Mouse (Mus musculus) midbrain, embryonic 14.5 days (tissue): ENCODE measurements around the gene Slc52a3. TPM values are rescaled to one million over a fixed set of nuclear protein-coding genes. Genes with fewer than 3 reads are reported as not detected.

Source experiments
- ATAC-seq: fragments of 200-750 bp; cut with Nextera tagmentation; 2 replicates; pipeline ENCODE4 v1.8.0; 2017; ENCODE audit warnings: moderate number of reproducible peaks, moderate library complexity; ENCODE audit not compliant: low FRiP score, low TSS enrichment
- DNase-seq: peaks from one replicate; pipeline ENCODE4 v3.0.0-alpha.2; 2015
- H3K27ac ChIP-seq: fragments of 300-500 bp; sonication (generic); replicated peaks from 2 replicates; pipeline ENCODE4 v1.5.1; 2014; ENCODE audit warnings: mild to moderate bottlenecking, low read depth, low read length, moderate library complexity
- H3K27me3 ChIP-seq: fragments of 300-500 bp; sonication (generic); 2 replicates; pipeline ENCODE4 v1.6.1; 2014; ENCODE audit warnings: low read length, control low read depth, mixed read lengths; ENCODE audit not compliant: control insufficient read depth, insufficient read depth
- H3K36me3 ChIP-seq: fragments of 300-500 bp; sonication (generic); 2 replicates; pipeline ENCODE4 v1.6.1; 2014; ENCODE audit warnings: low read length, control low read depth; ENCODE audit not compliant: control insufficient read depth, insufficient read depth
- H3K4me1 ChIP-seq: fragments of 300-500 bp; sonication (generic); 2 replicates; pipeline ENCODE4 v1.6.1; 2014; ENCODE audit warnings: mild to moderate bottlenecking, antibody characterized with exemption, low read length, control low read depth; ENCODE audit not compliant: control insufficient read depth, insufficient read depth
- H3K4me2 ChIP-seq: fragments of 300-500 bp; sonication (generic); 2 replicates; pipeline ENCODE4 v1.6.1; 2014; ENCODE audit warnings: mild to moderate bottlenecking, low read length, moderate library complexity
- H3K4me3 ChIP-seq: fragments of 300-500 bp; sonication (generic); replicated peaks from 2 replicates; pipeline ENCODE4 v1.5.1; 2014; ENCODE audit warnings: low read depth, low read length
- H3K9ac ChIP-seq: fragments of 300-500 bp; sonication (generic); replicated peaks from 2 replicates; pipeline ENCODE4 v1.6.1; 2014; ENCODE audit warnings: mild to moderate bottlenecking, low read length, moderate library complexity
- H3K9me3 ChIP-seq: fragments of 300-500 bp; sonication (generic); 2 replicates; pipeline ENCODE4 v1.6.1; 2016; ENCODE audit warnings: low read length, control low read depth, mixed read lengths; ENCODE audit not compliant: control insufficient read depth
- WGBS: fragments of 180-500 bp; shearing (Covaris S2); extraction: QIAGEN DNeasy Blood & Tissue Kit; methylation state at CpG from one replicate; pipeline ENCODE4 v1.1.7; 2014; 5-methylcytosine and 5-hydroxymethylcytosine counted together
- polyA plus RNA-seq: library from polyadenylated mRNA; unstranded; fragments of >200 nt; fragmentation: Nextera tagmentation; extraction: Ambion mirVana; gene quantifications from 2 replicates; pipeline ENCODE4 v1.2.1, GENCODE M21; 2014

The Slc52a3 gene
- polyA plus RNA-seq, 1 experiment from 2014 or later, result 0.74 TPM

DNA sequence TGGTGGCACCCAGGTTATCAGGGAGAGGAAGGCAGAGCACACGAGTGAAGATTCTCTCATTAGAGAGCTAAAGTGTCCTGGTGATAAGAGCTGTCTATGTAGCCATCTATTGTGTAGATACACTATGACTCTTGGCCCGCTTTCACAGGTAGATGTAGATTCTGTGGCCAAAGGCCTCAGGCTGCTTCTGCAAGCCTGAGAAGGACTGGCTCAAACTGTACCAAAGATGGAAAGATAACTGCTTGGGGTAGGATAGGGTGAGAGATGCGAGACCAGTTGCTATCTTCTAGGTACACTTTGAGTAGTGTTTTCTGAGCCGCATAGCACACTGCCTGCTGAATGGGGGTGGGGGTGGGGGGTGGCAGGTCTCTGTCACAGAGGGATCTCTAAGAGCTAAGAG lies 2.6 kb downstream of the Slc52a3 start:
- DNase-seq (no peak), ATAC-seq (no peak)
- 74% methylated on average over 4 of the region's 4 CpGs for WGBS

DNA sequence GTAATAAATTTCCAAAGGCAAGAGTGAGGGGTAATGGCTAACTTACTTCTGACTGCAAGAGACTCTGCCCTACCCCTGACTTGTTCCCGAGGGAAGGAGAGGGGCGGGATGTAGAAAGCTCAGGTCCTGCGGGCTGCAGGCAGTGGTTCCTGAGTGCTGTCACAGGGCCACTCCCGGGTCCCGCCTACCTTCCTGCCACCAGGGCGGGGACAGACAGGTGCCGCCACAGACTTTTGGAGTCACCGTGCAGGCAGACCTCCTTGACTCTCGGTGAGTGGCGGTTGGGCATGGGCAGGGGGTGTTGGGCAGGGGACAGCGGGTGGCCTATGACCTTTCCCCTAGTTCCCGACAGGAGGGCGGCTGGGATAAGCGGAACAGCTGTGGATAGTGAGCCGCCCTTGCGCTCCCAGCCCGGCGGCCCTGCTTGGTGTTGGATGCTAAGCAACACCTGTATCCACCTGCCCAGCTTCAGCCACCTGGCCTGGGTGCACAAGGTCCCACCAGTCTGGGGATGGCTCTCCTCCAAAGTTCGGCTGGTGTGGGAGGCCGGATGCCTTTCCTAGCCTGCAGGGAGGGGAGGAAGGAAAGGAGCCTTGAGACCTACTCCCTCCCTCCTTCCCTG lies 3.5 kb downstream of the Slc52a3 start:
- ATAC-seq, result no peak
- WGBS, result 13% methylated on average over 20 of the region's 20 CpGs

More for the DNA sequence above, 2.6 kb downstream of the Slc52a3 start:
- Histone ChIP-seq H3K9me3 (no peaks in the 10 kb centered on the region), H3K27ac (no peak overlapping the region), H3K36me3 (no peaks in the 10 kb centered on the region), H3K4me3 (no peak overlapping the region), H3K4me2 (no peak overlapping the region), H3K4me1 (0 out of 2 replicates have a peak, but pooled peaks cover 3% of the 10 kb centered on the region), H3K9ac (no peak overlapping the region), H3K27me3 (peaks cover 27% of the 10 kb centered on the region; the same call in 1 of the 2 replicates)

DNA sequence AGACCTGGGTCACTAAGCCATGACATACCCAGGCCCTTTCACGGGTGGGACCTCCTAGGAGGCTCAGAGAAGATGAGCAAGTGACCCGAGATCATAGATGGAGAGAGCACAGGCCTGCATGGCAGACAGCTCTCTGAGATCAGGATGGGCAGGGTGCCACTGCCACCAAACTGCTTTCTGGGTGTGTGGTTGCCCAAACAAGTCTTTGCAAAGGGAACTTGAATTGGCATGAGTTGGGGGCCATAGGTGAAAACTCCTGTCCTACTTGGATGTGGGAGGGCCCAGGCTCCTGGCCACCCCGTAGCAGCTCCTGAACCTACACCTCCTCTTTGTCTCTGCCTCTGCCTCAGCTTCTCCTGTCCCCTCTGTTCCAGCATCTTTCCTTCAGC lies 4.0 kb downstream of the Slc52a3 start:
- Histone ChIP-seq H3K4me2 (no peak overlapping the region), H3K36me3 (no peaks in the 10 kb centered on the region), H3K27ac (no peak overlapping the region), H3K4me1 (no peaks in the 10 kb centered on the region), H3K4me3 (no peak overlapping the region), H3K9ac (no peak overlapping the region), H3K9me3 (no peaks in the 10 kb centered on the region), H3K27me3 (peaks cover 25% of the 10 kb centered on the region; the same call in 1 of the 2 replicates)
- no peak for ATAC-seq
- no peak for DNase-seq
- 41% methylated on average over 3 of the region's 3 CpGs for WGBS

More for the DNA sequence above, 3.5 kb downstream of the Slc52a3 start:
- H3K4me3 ChIP-seq, result no peak overlapping the region
- peaks cover 27% of the 10 kb centered on the region; the same call in 1 of the 2 replicates for H3K27me3 ChIP-seq
- H3K4me2 ChIP-seq, result no peak overlapping the region
- H3K9me3 ChIP-seq, result no peaks in the 10 kb centered on the region
- DNase-seq, result no peak
- no peaks in the 10 kb centered on the region for H3K4me1 ChIP-seq
- H3K36me3 ChIP-seq, result no peaks in the 10 kb centered on the region
- no peak overlapping the region for H3K9ac ChIP-seq
- H3K27ac ChIP-seq, result no peak overlapping the region

DNA sequence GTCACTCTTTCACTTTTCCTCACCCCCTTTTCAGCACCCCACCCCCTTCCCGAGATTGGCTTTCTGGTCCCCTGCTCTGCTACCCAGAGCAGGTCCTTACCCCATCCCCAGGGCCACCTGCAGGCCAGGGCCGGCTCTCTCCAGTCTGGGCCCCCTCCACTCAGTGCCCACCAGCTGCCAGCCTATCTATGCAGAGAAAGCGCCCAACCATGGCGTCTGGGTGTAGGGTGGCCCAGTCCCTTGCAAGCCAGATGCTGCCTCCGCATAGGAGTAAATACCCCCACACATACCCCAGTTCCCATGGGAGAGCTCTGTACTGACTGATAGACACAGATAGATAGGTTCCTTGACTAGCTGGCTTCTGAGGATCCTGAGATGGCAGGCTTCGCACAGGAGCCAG lies 4.4 kb downstream of the Slc52a3 start:
- H3K4me2 ChIP-seq, result no peak overlapping the region
- H3K4me1 ChIP-seq, result no peaks in the 10 kb centered on the region
- DNase-seq (no peak), ATAC-seq (no peak)
- peaks cover 22% of the 10 kb centered on the region; the same call in 1 of the 2 replicates for H3K27me3 ChIP-seq
- H3K9me3 ChIP-seq, result no peaks in the 10 kb centered on the region
- 53% methylated on average over 6 of the region's 6 CpGs for WGBS
- H3K9ac ChIP-seq, result no peak overlapping the region
- no peak overlapping the region for H3K4me3 ChIP-seq
- H3K36me3 ChIP-seq, result no peaks in the 10 kb centered on the region
- H3K27ac ChIP-seq, result no peak overlapping the region

DNA sequence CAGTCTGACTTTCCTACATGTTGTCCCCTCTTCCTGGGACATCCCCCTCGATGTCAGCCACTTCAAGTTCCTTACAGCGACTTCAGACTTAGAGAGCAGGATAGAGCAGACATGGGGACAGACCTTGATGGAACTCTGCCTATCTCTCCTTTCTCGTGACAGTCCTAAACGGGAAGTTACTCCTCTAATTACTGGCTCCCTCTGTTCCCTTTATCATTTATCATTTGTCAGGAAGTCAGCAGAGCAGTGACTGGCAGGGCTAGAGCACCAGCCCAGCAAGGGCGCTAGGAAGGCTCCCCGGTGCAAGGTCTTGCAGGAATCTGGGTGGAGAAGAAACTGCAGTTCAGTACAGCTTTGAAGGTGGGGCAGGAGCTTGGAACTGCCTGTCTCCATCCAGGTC lies 6.2 kb downstream of the Slc52a3 start:
- no peak overlapping the region for H3K27ac ChIP-seq
- no peaks in the 10 kb centered on the region for H3K36me3 ChIP-seq
- no peaks in the 10 kb centered on the region for H3K9me3 ChIP-seq
- no peak for DNase-seq
- no peak for ATAC-seq
- no peak overlapping the region for H3K9ac ChIP-seq
- WGBS, result 81% methylated on average over 6 of the region's 6 CpGs
- no peak overlapping the region for H3K4me3 ChIP-seq
- no peaks in the 10 kb centered on the region for H3K4me1 ChIP-seq
- no peak overlapping the region for H3K4me2 ChIP-seq
- peaks cover 7% of the 10 kb centered on the region; the same call in 1 of the 2 replicates for H3K27me3 ChIP-seq

DNA sequence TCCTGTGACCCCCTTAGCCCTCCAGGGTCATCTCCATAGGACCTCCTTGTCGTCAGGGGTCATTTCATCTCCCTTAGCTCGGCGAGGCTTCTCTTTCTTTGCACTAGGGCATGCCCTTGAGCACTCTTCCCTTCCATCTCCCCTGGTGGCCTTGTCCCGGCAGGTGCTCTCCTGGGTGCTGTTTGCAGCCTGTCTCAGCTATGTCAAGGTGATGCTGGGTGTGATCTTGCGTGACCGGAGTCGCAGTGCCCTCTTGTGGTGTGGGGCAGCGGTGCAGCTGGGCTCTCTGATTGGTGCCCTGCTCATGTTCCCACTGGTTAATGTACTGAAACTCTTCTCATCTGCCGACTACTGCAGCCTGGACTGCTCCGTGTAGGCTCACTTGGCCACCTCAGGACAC lies 11.5 kb downstream of the Slc52a3 start:
- Histone ChIP-seq H3K4me3 (no peak overlapping the region), H3K9ac (no peak overlapping the region), H3K9me3 (no peaks in the 10 kb centered on the region), H3K27ac (no peak overlapping the region), H3K27me3 (no peaks in the 10 kb centered on the region), H3K4me1 (no peaks in the 10 kb centered on the region), H3K36me3 (no peaks in the 10 kb centered on the region), H3K4me2 (no peak overlapping the region)
- 69% methylated on average over 10 of the region's 10 CpGs for WGBS
- DNase-seq, result no peak
- no peak for ATAC-seq

DNA sequence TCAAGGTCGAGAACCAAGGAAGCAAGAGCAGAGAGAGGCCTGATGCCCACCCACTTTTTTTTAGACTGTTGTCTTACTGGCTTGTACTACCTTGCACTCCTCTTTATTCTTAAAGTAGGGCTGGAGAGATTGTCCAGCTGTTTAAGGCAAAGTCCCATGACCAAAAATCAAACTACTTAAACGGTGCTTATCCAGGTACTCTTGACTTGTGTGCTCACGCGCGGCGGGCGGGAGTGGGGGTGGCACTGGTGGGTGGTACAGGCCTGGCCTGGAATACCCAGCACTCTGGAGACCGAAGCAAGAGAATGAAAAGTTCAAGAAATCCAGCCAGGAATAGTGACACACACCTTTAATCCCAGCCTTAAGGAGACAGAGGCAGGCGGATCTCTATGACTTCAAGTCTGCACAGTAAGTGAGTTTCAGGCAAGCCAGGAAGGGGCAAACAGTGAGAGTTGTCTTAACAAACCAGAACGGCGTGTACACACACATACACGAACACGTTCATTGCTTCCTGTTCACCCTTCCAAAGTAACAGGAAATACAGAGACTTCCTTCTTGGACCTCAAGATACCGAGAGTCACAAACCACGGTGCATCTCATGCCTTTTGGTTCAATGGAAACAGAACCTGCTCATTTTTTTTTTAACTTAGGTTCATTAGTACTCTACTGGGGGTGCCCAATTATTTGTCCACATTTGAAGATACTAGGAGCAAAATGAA lies 12.9 kb downstream of the Slc52a3 start:
- WGBS, result 95% methylated on average over 15 of the region's 15 CpGs
- no peak for DNase-seq
- no peak overlapping the region for H3K9ac ChIP-seq
- no peaks in the 10 kb centered on the region for H3K27me3 ChIP-seq
- H3K27ac ChIP-seq, result no peak overlapping the region
- H3K4me3 ChIP-seq, result no peak overlapping the region
- no peaks in the 10 kb centered on the region for H3K4me1 ChIP-seq
- no peaks in the 10 kb centered on the region for H3K36me3 ChIP-seq
- H3K9me3 ChIP-seq, result no peaks in the 10 kb centered on the region
- no peak for ATAC-seq
- no peak overlapping the region for H3K4me2 ChIP-seq

DNA sequence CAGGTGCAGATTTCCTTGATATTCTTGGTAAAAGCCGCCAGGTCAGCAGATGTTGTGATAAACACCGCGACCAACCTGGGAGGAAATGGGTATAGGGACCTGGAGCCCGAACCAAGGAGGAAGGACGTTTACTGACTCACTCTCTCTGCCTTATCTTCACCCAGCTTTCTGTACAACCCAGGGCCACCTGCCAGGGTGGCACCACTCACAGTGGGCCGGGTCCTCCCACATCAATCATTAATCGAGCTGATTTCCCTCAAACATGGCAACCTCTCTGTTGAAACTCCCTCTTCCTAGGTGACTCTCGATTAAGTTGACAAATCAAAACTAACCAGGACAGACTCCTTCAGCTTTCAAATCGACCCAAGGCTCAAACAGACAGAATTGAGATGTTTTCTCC lies 13.9 kb downstream of the Slc52a3 start:
- ATAC-seq, result no peak
- no peak overlapping the region for H3K27ac ChIP-seq
- no peaks in the 10 kb centered on the region for H3K9me3 ChIP-seq
- H3K36me3 ChIP-seq, result no peaks in the 10 kb centered on the region
- WGBS, result 82% methylated on average over 9 of the region's 9 CpGs
- DNase-seq, result no peak
- H3K4me3 ChIP-seq, result no peak overlapping the region
- H3K27me3 ChIP-seq, result no peaks in the 10 kb centered on the region
- H3K4me2 ChIP-seq, result no peak overlapping the region
- H3K9ac ChIP-seq, result no peak overlapping the region
- H3K4me1 ChIP-seq, result no peaks in the 10 kb centered on the region

DNA sequence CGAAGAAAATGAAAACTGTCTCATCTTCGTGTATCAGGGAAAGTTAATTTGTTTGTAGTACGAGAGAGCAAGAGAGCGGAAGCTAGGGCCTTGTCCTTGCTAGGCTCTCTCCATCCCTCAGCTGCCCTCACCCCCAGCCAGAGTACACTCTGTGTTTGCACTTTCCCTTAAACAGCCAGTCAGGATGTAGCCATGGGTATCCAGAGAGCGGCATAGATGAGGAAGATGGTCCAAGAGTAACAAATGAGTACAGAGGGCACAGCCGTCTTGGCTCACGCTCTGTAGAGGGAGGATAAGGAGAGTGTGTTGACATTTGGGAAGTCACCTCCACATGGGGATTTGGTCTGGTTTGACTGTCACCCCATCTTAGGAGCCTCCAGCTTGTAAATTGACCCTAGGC lies 14.3 kb downstream of the Slc52a3 start:
- Histone ChIP-seq H3K27ac (no peak overlapping the region), H3K27me3 (no peaks in the 10 kb centered on the region), H3K4me1 (no peaks in the 10 kb centered on the region), H3K4me3 (no peak overlapping the region), H3K4me2 (no peak overlapping the region), H3K9me3 (no peaks in the 10 kb centered on the region), H3K9ac (no peak overlapping the region), H3K36me3 (no peaks in the 10 kb centered on the region)
- 91% methylated on average over 7 of the region's 7 CpGs for WGBS
- ATAC-seq (no peak), DNase-seq (no peak)
